ENCODE assay signal across 13 mouse cellular contexts in genomic region chr9:86701264-86701663, GRCm38 (mm10). TPM values are rescaled to one million over a fixed set of nuclear protein-coding genes. Genes with fewer than 3 reads are reported as not detected.
DNase-seq lines count a peak whose midpoint lies in the region; TF ChIP-seq lines count a peak whose summit lies in the region.
"Had no signal": no experiment of that assay in that cellular context is flagged by ENCODE, and none has a peak within 500 bp of the region (broad histone marks: within the 10 kb centered on the region; RNA-seq: fewer than 3 reads in every experiment).

No protein-coding gene starts in this region.

- intact Hi-C loops in left cerebral cortex, postnatal 36 days (cut with DNase I): no loop called here

- TF ChIP-seq POLR2A in testis, adult 2 months (IDR thresholded peaks at IDR 0.05; ENCODE audit: control insufficient read depth, low read depth, low read length): no peak

- peak; percentile 16 for DNase-seq in kidney, adult 18-20 months
- no peak for DNase-seq in kidney, postnatal 4 days
- no peak for DNase-seq in testis, postnatal 14 days (ENCODE audit: low spot score)
- DNase-seq in heart, postnatal 4 days: peak; percentile 19
- DNase-seq in yolk sac, embryonic 10.5 days (ENCODE audit: low spot score): peak; percentile 53
- DNase-seq in left cerebral cortex, postnatal 36 days (ENCODE audit: low spot score in 2 of 2): no peak
- no peak for DNase-seq in cerebellum, adult 11 months
- DNase-seq: cerebellum, postnatal 36 days; kidney, postnatal 14 days had no signal

- no peaks in the 10 kb centered on the region for H3K27me3 ChIP-seq in testis, adult 2 months (ENCODE audit: control insufficient read depth, insufficient read depth, low read length)
- H3K27me3 ChIP-seq: CH12.LX; forebrain, embryonic 12.5 days; megakaryocyte, embryonic 14.5 days had no signal

- H3K36me3 ChIP-seq in testis, adult 2 months (ENCODE audit: control insufficient read depth, insufficient read depth, low read length): no peaks in the 10 kb centered on the region
- H3K36me3 ChIP-seq: forebrain, embryonic 12.5 days had no signal

- no peak for TF ChIP-seq CTCF in testis, adult 2 months (IDR thresholded peaks at IDR 0.05; ENCODE audit: control insufficient read depth, insufficient read depth, insufficient replicate concordance, low read depth, low read length)

- no peaks in the 10 kb centered on the region for H3K4me1 ChIP-seq in testis, adult 2 months (ENCODE audit: control insufficient read depth, insufficient read depth, low read length)
- H3K4me1 ChIP-seq: forebrain, embryonic 12.5 days had no signal

- H3K27ac ChIP-seq in testis, adult 2 months (ENCODE audit: control insufficient read depth, insufficient read depth, low read depth, low read length): peak overlapping the region; percentile 73
- H3K27ac ChIP-seq: forebrain, embryonic 12.5 days had no signal

- H3K4me3 ChIP-seq in testis, adult 2 months (ENCODE audit: control insufficient read depth, low read depth, low read length): no peak overlapping the region
- H3K4me3 ChIP-seq: forebrain, embryonic 12.5 days had no signal

RNA-seq across cellular contexts. Expression of gene Me1, which starts 5.5 kb away (rescaled TPM):
- 134 and 144 TPM in 2 replicates for polyA plus RNA-seq in testis, adult 2 months (2012; rRNA removed)
- total RNA-seq in heart, postnatal 4 days (2021): 10 to 100 TPM; 42.5 to 46.4 TPM
- total RNA-seq in left cerebral cortex, postnatal 36 days (2021): 10 to 100 TPM; 46.3 to 57.0 TPM

RNA-seq across cellular contexts. Expression of gene Prss35, which starts 42.2 kb away (rescaled TPM):
- polyA plus RNA-seq in testis, adult 2 months (2012; rRNA removed): 3.2 and 3.8 TPM in 2 replicates
- 1 to 10 TPM; 6.6 to 7.7 TPM for total RNA-seq in heart, postnatal 4 days (2021)
- 1 to 10 TPM; 2.3 to 3.6 TPM for total RNA-seq in left cerebral cortex, postnatal 36 days (2021)
- total RNA-seq: CH12.LX had no signal

Comparison
In these comparisons a context has a peak if more than half of its experiments do, and no peak if none do; other contexts are left out.
1. DNase-seq: peak in kidney, adult 18-20 months (single experiment), heart, postnatal 4 days (single experiment) and yolk sac, embryonic 10.5 days (single experiment); none in kidney, postnatal 4 days (0 of 2), testis, postnatal 14 days (single experiment), left cerebral cortex, postnatal 36 days (0 of 2) and cerebellum, adult 11 months (single experiment).